Mouse (Mus musculus) neural tube, embryonic 13.5 days (tissue): ENCODE measurements around the gene Haus2. TPM values are rescaled to one million over a fixed set of nuclear protein-coding genes. Genes with fewer than 3 reads are reported as not detected.

ENCODE experiments used
- ATAC-seq: fragments of 200-750 bp; cut with Nextera tagmentation; 2 replicates; pipeline ENCODE4 v1.8.0; 2017; ENCODE audit warnings: low read depth, mild to moderate bottlenecking, moderate TSS enrichment, moderate library complexity
- H3K27ac ChIP-seq: fragments of 300-500 bp; sonication (generic); replicated peaks from 2 replicates; pipeline ENCODE4 v1.5.1; 2015; ENCODE audit warnings: moderate library complexity, mild to moderate bottlenecking, inconsistent platforms
- H3K27me3 ChIP-seq: fragments of 300-500 bp; sonication (generic); 2 replicates; pipeline ENCODE4 v1.6.1; 2015; ENCODE audit warnings: mild to moderate bottlenecking, inconsistent platforms
- H3K36me3 ChIP-seq: fragments of 300-500 bp; sonication (generic); 2 replicates; pipeline ENCODE4 v1.6.1; 2015; ENCODE audit warnings: mild to moderate bottlenecking, inconsistent platforms
- H3K4me1 ChIP-seq: fragments of 300-500 bp; sonication (generic); replicated peaks from 2 replicates; pipeline ENCODE4 v1.6.1; 2015; ENCODE audit warnings: inconsistent platforms
- H3K4me2 ChIP-seq: fragments of 300-500 bp; sonication (generic); 2 replicates; pipeline ENCODE4 v1.6.1; 2015; ENCODE audit warnings: inconsistent platforms, mild to moderate bottlenecking, moderate library complexity
- H3K4me3 ChIP-seq: fragments of 300-500 bp; sonication (generic); 2 replicates; pipeline ENCODE4 v1.5.1; 2015; ENCODE audit warnings: mild to moderate bottlenecking, inconsistent platforms
- H3K9ac ChIP-seq: fragments of 300-500 bp; sonication (generic); 2 replicates; pipeline ENCODE4 v1.6.1; 2015; ENCODE audit warnings: moderate library complexity, mild to moderate bottlenecking, inconsistent platforms
- H3K9me3 ChIP-seq: fragments of 300-500 bp; sonication (generic); 2 replicates; pipeline ENCODE4 v1.6.1; 2016; ENCODE audit warnings: inconsistent platforms
- WGBS: fragments of 180-500 bp; shearing (Covaris S2); methylation state at CpG from one replicate; pipeline ENCODE4 v1.1.7; 2015; 5-methylcytosine and 5-hydroxymethylcytosine counted together
- polyA plus RNA-seq: library from polyadenylated mRNA; unstranded; fragments of >200 nt; fragmentation: Nextera tagmentation; extraction: Ambion mirVana; gene quantifications from 2 replicates; pipeline ENCODE4 v1.2.1, GENCODE M21; 2015

Haus2 gene
- polyA plus RNA-seq, 1 experiment from 2014 or later, result 28.5 TPM

DNA sequence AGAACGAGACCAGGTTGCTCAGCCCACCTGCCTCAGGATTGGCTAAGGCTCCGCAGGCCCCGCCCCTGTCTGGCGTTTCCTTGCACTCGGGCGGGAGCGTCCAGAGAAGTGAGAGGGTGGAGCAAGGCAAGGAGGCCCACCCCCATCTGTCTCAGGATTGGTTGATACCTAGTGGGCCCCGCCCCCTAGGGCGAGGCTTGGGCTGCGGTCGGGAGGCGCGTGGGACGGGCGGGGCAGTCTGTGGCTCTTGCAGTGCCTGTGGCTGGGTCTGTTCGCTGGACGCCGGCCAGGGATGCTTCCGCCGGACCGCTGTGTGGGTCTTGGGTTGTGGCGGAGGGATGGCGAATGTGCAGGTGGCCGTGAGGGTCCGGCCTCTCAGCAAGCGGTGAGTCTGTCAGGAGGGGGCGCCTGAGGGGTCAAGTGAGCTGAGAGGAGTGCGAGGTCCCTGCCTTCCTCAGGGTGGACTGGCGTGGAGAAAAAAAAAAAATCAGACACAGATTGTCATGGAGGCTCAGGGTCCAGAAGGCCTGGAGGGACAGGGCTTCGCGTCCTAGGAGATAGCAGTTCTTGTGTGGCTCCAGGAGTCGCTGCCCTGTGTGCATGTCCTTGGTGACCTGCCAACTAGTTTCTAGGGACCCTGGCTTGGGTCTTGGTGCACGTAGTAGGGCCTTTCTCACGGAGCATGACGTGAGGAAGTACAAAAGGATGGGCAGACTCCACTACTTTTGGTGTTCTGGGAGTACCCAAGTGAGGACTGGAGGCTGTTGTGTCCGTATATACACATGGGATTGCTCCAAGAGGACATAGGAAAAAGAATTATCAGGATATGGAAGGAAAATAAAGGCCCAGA is 19.9 kb downstream of the Haus2 start, which contains the start of gene Stard9:
Gene Stard9, plus strand, starts transcription at position 236 of the 850 bp plus-strand sequence.
- peak; percentile 100 for ATAC-seq
- Histone ChIP-seq H3K27me3 (no peaks in the 10 kb centered on the region), H3K9me3 (no peaks in the 10 kb centered on the region), H3K4me2 (peak within 1 kb of the TSS; percentile 56), H3K36me3 (peaks cover 15% of the 10 kb centered on the region), H3K9ac (peak within 1 kb of the TSS; percentile 64), H3K4me1 (peaks cover 17% of the 10 kb centered on the region), H3K27ac (peak within 1 kb of the TSS; percentile 69), H3K4me3 (peak within 1 kb of the TSS; percentile 48)
- WGBS, result 3% methylated on average over 36 of the region's 36 CpGs

DNA sequence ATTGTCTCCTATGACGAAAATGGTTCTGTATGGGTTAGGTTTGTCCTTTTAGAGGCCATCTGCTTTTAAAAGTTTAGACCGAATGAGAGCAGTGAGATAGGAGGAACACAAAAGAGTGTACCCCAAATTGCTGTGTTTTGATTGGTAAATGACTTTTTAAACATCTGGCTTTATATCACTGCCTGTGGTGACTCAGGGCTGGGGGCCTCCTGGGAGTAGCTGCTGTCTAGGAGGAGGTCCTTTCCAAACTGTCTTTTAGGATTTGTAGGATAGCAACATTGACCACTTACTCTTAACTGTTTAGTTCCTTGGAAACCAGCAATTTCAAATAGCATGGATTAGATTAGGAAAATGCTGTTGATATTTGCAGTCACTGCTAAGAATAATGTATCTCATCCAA is 21.1 kb downstream of the Haus2 start:
- no peaks in the 10 kb centered on the region for H3K27me3 ChIP-seq
- no peak overlapping the region for H3K27ac ChIP-seq
- H3K4me3 ChIP-seq, result no peak overlapping the region
- 73% methylated on average over 2 of the region's 2 CpGs for WGBS
- peak overlapping the region; percentile 56 for H3K4me2 ChIP-seq
- H3K36me3 ChIP-seq, result peaks cover 25% of the 10 kb centered on the region
- H3K4me1 ChIP-seq, result peaks cover 17% of the 10 kb centered on the region
- no peaks in the 10 kb centered on the region for H3K9me3 ChIP-seq
- H3K9ac ChIP-seq, result no peak overlapping the region
- ATAC-seq, result no peak

DNA sequence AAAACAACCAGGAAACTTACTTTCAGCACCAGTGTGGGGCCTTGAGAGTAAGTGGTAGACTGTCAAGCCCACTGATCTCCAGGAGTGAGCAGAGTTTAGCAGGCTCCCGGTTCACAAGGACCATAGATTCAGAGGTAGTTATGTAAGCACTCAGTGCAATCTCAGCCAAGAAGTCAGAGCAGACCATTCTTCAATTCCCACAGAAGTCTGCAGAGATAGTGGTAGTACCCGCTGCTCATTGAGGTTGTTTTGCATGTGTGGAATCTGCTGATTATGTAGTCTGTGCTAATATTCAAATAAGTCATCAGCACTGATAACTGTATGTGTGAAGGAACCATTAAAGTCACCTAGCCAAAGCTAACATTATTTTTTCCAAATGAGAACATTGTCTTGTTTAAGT is 21.5 kb downstream of the Haus2 start:
- Histone ChIP-seq H3K4me2 (peak overlapping the region; percentile 56; the same call in 1 of the 2 replicates), H3K9me3 (no peaks in the 10 kb centered on the region), H3K4me3 (no peak overlapping the region), H3K9ac (no peak overlapping the region), H3K4me1 (peaks cover 17% of the 10 kb centered on the region), H3K36me3 (peaks cover 29% of the 10 kb centered on the region), H3K27ac (no peak overlapping the region), H3K27me3 (no peaks in the 10 kb centered on the region)
- ATAC-seq, result no peak
- 74% methylated on average over 2 of the region's 2 CpGs for WGBS

GRCm38 (mm10) chr2:120631521-120631920 is 22.3 kb downstream of the Haus2 start:
- 94% methylated on average over 2 of the region's 2 CpGs for WGBS
- Histone ChIP-seq H3K4me3 (no peak overlapping the region), H3K4me2 (no peak overlapping the region), H3K4me1 (peaks cover 17% of the 10 kb centered on the region), H3K27me3 (no peaks in the 10 kb centered on the region), H3K27ac (no peak overlapping the region), H3K9me3 (no peaks in the 10 kb centered on the region), H3K9ac (no peak overlapping the region), H3K36me3 (peaks cover 29% of the 10 kb centered on the region)
- no peak for ATAC-seq

GRCm38 (mm10) chr2:120631957-120632356 is 22.8 kb downstream of the Haus2 start:
- ATAC-seq, result no peak
- Histone ChIP-seq H3K4me2 (no peak overlapping the region), H3K36me3 (peaks cover 29% of the 10 kb centered on the region), H3K9ac (no peak overlapping the region), H3K27ac (no peak overlapping the region), H3K4me1 (peaks cover 17% of the 10 kb centered on the region), H3K27me3 (no peaks in the 10 kb centered on the region), H3K9me3 (no peaks in the 10 kb centered on the region), H3K4me3 (no peak overlapping the region)
- 71% methylated on average over 4 of the region's 4 CpGs for WGBS

GRCm38 (mm10) chr2:120640835-120641234 is 31.7 kb downstream of the Haus2 start:
- ATAC-seq, result no peak
- no peak overlapping the region for H3K9ac ChIP-seq
- no peaks in the 10 kb centered on the region for H3K4me1 ChIP-seq
- H3K4me2 ChIP-seq, result no peak overlapping the region
- H3K27ac ChIP-seq, result no peak overlapping the region
- H3K9me3 ChIP-seq, result no peaks in the 10 kb centered on the region
- H3K36me3 ChIP-seq, result peaks cover 3% of the 10 kb centered on the region; the same call in 1 of the 2 replicates
- H3K4me3 ChIP-seq, result no peak overlapping the region
- H3K27me3 ChIP-seq, result no peaks in the 10 kb centered on the region
- 87% methylated on average over 8 of the region's 8 CpGs for WGBS

GRCm38 (mm10) chr2:120643836-120644235 is 34.7 kb downstream of the Haus2 start:
- WGBS, result 59% methylated on average over 7 of the region's 7 CpGs
- peaks cover 3% of the 10 kb centered on the region; the same call in 1 of the 2 replicates for H3K36me3 ChIP-seq
- no peak for ATAC-seq

GRCm38 (mm10) chr2:120646777-120647176 is 37.6 kb downstream of the Haus2 start:
- ATAC-seq, result no peak
- no peak overlapping the region for H3K27ac ChIP-seq
- no peaks in the 10 kb centered on the region for H3K9me3 ChIP-seq
- no peak overlapping the region for H3K4me2 ChIP-seq
- H3K9ac ChIP-seq, result no peak overlapping the region
- no peaks in the 10 kb centered on the region for H3K36me3 ChIP-seq
- no peak overlapping the region for H3K4me3 ChIP-seq
- 88% methylated on average over 4 of the region's 4 CpGs for WGBS
- no peaks in the 10 kb centered on the region for H3K27me3 ChIP-seq
- no peaks in the 10 kb centered on the region for H3K4me1 ChIP-seq

More at GRCm38 (mm10) chr2:120643836-120644235, 34.7 kb downstream of the Haus2 start:
- Histone ChIP-seq H3K4me1 (no peaks in the 10 kb centered on the region), H3K27ac (no peak overlapping the region), H3K9ac (no peak overlapping the region), H3K27me3 (no peaks in the 10 kb centered on the region), H3K4me2 (no peak overlapping the region), H3K4me3 (no peak overlapping the region), H3K9me3 (no peaks in the 10 kb centered on the region)

DNA sequence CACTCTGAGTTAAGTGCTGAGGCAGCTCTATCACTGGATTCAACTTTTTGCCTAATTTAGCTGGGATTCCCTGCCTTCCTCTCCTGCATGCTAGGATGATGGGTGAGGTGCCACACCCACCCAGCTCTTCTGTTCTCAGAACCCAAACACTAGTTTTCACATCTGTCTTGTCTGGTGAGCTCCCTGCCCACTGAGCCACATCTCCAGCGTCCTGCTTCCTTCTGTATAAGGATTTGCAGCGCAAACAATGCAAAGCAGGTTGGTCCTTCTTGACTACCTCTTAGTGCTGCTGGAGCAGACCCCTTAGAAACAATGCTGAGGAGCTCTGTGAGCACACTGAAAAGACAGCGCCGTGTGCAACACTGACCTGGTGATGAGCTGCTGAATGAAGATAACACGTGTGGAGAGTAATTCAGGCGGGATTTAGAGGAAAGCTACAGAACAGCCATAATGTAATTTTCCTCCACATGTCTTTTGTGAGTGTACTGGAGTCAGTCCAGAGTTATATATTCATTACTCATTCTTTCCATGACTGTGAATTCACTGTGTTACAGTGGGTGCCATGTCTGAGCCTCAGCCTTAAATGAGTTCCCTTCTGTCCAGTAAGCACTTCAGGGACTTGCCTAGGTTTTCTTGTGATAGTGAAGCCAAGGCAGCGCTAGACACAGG is 43.2 kb downstream of the Haus2 start:
- no peaks in the 10 kb centered on the region for H3K27me3 ChIP-seq
- WGBS, result 81% methylated on average over 7 of the region's 7 CpGs

DNA sequence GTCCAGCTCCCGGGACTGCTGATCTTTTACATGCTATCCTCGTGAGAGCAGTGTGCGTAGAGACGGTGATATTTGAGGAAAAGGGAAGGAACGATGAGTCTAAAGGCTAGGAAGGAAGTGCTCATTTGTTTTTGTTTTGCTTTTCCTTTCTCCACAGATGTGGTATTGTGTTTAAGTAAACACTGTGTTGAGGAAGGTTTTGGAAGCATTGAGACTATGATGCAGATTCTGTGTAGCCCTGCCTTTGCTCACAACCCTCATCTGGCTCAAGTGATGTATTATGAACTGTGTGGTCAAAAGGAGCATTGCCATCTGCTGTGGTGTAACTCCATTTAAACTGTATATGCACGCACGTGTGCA is 43.7 kb downstream of the Haus2 start:
- no peak overlapping the region for H3K9ac ChIP-seq
- H3K4me3 ChIP-seq, result no peak overlapping the region
- WGBS, result 85% methylated on average over 7 of the region's 7 CpGs
- H3K27ac ChIP-seq, result 0 out of 2 replicates have a peak overlapping the region, but pooled peaks have one; percentile 9
- no peaks in the 10 kb centered on the region for H3K4me1 ChIP-seq
- ATAC-seq, result no peak
- no peaks in the 10 kb centered on the region for H3K9me3 ChIP-seq
- no peaks in the 10 kb centered on the region for H3K36me3 ChIP-seq
- H3K27me3 ChIP-seq, result no peaks in the 10 kb centered on the region
- H3K4me2 ChIP-seq, result no peak overlapping the region

More for the DNA sequence above, 43.2 kb downstream of the Haus2 start:
- 0 out of 2 replicates have a peak overlapping the region, but pooled peaks have one; percentile 9 for H3K27ac ChIP-seq
- no peaks in the 10 kb centered on the region for H3K9me3 ChIP-seq
- H3K4me3 ChIP-seq, result no peak overlapping the region
- H3K36me3 ChIP-seq, result no peaks in the 10 kb centered on the region
- H3K9ac ChIP-seq, result no peak overlapping the region
- no peak for ATAC-seq
- no peak overlapping the region for H3K4me2 ChIP-seq
- H3K4me1 ChIP-seq, result no peaks in the 10 kb centered on the region

GRCm38 (mm10) chr2:120654693-120655092 is 45.5 kb downstream of the Haus2 start:
- Histone ChIP-seq H3K9ac (no peak overlapping the region), H3K4me2 (no peak overlapping the region), H3K27ac (no peak overlapping the region), H3K36me3 (no peaks in the 10 kb centered on the region), H3K4me1 (no peaks in the 10 kb centered on the region), H3K4me3 (no peak overlapping the region), H3K9me3 (no peaks in the 10 kb centered on the region), H3K27me3 (no peaks in the 10 kb centered on the region)
- no peak for ATAC-seq
- 82% methylated on average over 2 of the region's 2 CpGs for WGBS

DNA sequence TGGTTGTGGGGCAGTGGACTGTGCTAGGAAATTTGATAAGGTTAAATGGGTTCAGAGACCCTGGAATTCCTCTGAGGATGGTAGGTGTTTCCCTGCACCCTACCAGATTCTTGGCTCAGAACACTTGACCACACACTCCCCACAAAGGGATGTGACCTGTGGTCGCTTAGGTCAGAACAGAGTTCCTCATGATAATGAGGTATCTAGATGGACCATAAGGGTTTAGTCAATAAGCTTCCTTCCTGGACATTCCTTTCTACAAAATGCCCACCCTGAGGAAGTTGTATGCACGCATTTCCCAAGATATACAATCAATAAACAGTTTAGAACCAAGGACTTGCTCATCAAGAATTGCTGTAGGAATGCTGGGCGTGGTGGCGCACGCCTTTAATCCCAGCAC is 46.7 kb downstream of the Haus2 start:
- H3K27me3 ChIP-seq, result no peaks in the 10 kb centered on the region
- no peak overlapping the region for H3K4me3 ChIP-seq
- H3K4me1 ChIP-seq, result no peaks in the 10 kb centered on the region
- H3K9ac ChIP-seq, result no peak overlapping the region
- no peaks in the 10 kb centered on the region for H3K36me3 ChIP-seq
- ATAC-seq, result no peak
- H3K27ac ChIP-seq, result no peak overlapping the region
- WGBS, result 90% methylated on average over 5 of the region's 5 CpGs
- no peaks in the 10 kb centered on the region for H3K9me3 ChIP-seq
- no peak overlapping the region for H3K4me2 ChIP-seq
